8 mouse cellular contexts compared by ENCODE assay signal in genomic region chr12:99084144-99084543, GRCm38 (mm10).
A peak's percentile ranks its signal among the peaks of the same experiment; 100 is the strongest.
DNase-seq lines count a peak whose midpoint lies in the region; ATAC-seq and TF ChIP-seq lines count a peak whose summit lies in the region.

No protein-coding gene starts in this region.

- 0 out of 2 replicates have a peak overlapping the region, but pooled peaks have one; percentile 54 for H3K9ac ChIP-seq in heart, embryonic 13.5 days
- H3K9ac ChIP-seq in kidney, postnatal 0 days (ENCODE audit: low read depth, low read length) = no peak overlapping the region
- no peak overlapping the region for H3K9ac ChIP-seq in liver, embryonic 11.5 days (ENCODE audit: low read depth, low read length)
- H3K9ac ChIP-seq in stomach, embryonic 14.5 days (replicated peaks; ENCODE audit: low read depth, low read length) = no peak overlapping the region

- TF ChIP-seq POLR2A in bone marrow macrophage, adult 2 months (IDR thresholded peaks at IDR 0.05; ENCODE audit: borderline replicate concordance, low read depth, low read length) = no peak

- no peaks in the 10 kb centered on the region for H3K36me3 ChIP-seq in heart, embryonic 13.5 days
- H3K36me3 ChIP-seq in kidney, postnatal 0 days (ENCODE audit: insufficient read depth, low read length) = no peaks in the 10 kb centered on the region
- H3K36me3 ChIP-seq in liver, embryonic 11.5 days (ENCODE audit: control insufficient read depth, insufficient read depth, low read length) = no peaks in the 10 kb centered on the region
- no peaks in the 10 kb centered on the region for H3K36me3 ChIP-seq in stomach, embryonic 14.5 days (ENCODE audit: control insufficient read depth, insufficient read depth, low read length)

- peak; percentile 84 for DNase-seq in A20 (ENCODE audit: low read depth, low spot score)
- DNase-seq in kidney, postnatal 0 days (ENCODE audit: low spot score) = peak; percentile 91
- peak; percentile 71 for DNase-seq in liver, embryonic 11.5 days (ENCODE audit: low spot score)
- DNase-seq in natural killer cell, adult 2 months (ENCODE audit: low spot score in 2 of 2) = peak; percentile 46 to 80

- H3K9me3 ChIP-seq in heart, embryonic 13.5 days = no peaks in the 10 kb centered on the region
- no peaks in the 10 kb centered on the region for H3K9me3 ChIP-seq in kidney, postnatal 0 days (replicated peaks; ENCODE audit: low read length)
- no peaks in the 10 kb centered on the region for H3K9me3 ChIP-seq in liver, embryonic 11.5 days (ENCODE audit: control insufficient read depth, low read length)
- no peaks in the 10 kb centered on the region for H3K9me3 ChIP-seq in stomach, embryonic 14.5 days (ENCODE audit: control insufficient read depth, low read depth, low read length)

- peak; percentile 81 for ATAC-seq in erythroid progenitor cell, adult 5-6 weeks (replicated peaks; ENCODE audit: low FRiP score, poor library complexity, severe bottlenecking)
- ATAC-seq in heart, embryonic 13.5 days (ENCODE audit: extremely low read depth, insufficient number of reproducible peaks, low FRiP score, low TSS enrichment) = peak; percentile 32; the same call in 1 of the 2 replicates
- peak; percentile 80 for ATAC-seq in kidney, postnatal 0 days (replicated peaks; ENCODE audit: low FRiP score, low read depth)
- peak; percentile 81 for ATAC-seq in liver, embryonic 11.5 days (replicated peaks; ENCODE audit: low FRiP score)
- peak; percentile 90 for ATAC-seq in stomach, embryonic 14.5 days (ENCODE audit: insufficient number of reproducible peaks, insufficient read depth, low FRiP score, low read depth)

- H3K27ac ChIP-seq in bone marrow macrophage, adult 2 months (ENCODE audit: insufficient read depth, low read depth, low read length) = no peak overlapping the region
- no peak overlapping the region for H3K27ac ChIP-seq in heart, embryonic 13.5 days (replicated peaks)
- H3K27ac ChIP-seq in kidney, postnatal 0 days = no peak overlapping the region
- no peak overlapping the region for H3K27ac ChIP-seq in liver, embryonic 11.5 days (ENCODE audit: low read depth, low read length)
- no peak overlapping the region for H3K27ac ChIP-seq in stomach, embryonic 14.5 days (ENCODE audit: low read length)

- WGBS in heart, embryonic 13.5 days = 5% methylated on average over 18 of the region's 18 CpGs
- WGBS in kidney, postnatal 0 days = 4% methylated on average over 18 of the region's 18 CpGs
- 4% methylated on average over 18 of the region's 18 CpGs for WGBS in liver, embryonic 11.5 days
- WGBS in stomach, embryonic 14.5 days = 5% methylated on average over 18 of the region's 18 CpGs

- H3K27me3 ChIP-seq in heart, embryonic 13.5 days (replicated peaks) = peaks cover 30% of the 10 kb centered on the region
- peaks cover 8% of the 10 kb centered on the region; the same call in 1 of the 2 replicates for H3K27me3 ChIP-seq in kidney, postnatal 0 days (ENCODE audit: insufficient read depth, low read length)
- peaks cover 7% of the 10 kb centered on the region for H3K27me3 ChIP-seq in liver, embryonic 11.5 days (replicated peaks; ENCODE audit: control insufficient read depth, insufficient read depth, low read length)
- no peaks in the 10 kb centered on the region for H3K27me3 ChIP-seq in stomach, embryonic 14.5 days (ENCODE audit: control insufficient read depth, insufficient read depth, low read length)

- TF ChIP-seq CTCF in bone marrow macrophage, adult 2 months (IDR thresholded peaks at IDR 0.05; ENCODE audit: low read depth, low read length) = peak; percentile 84
- peak; percentile 99 for TF ChIP-seq CTCF in kidney, postnatal 0 days (IDR thresholded peaks at IDR 0.05; ENCODE audit: low read depth)

- H3K4me1 ChIP-seq in bone marrow macrophage, adult 2 months (ENCODE audit: control insufficient read depth, insufficient read depth, low read length) = no peaks in the 10 kb centered on the region
- no peaks in the 10 kb centered on the region for H3K4me1 ChIP-seq in heart, embryonic 13.5 days
- 0 out of 2 replicates have a peak, but pooled peaks cover 4% of the 10 kb centered on the region for H3K4me1 ChIP-seq in kidney, postnatal 0 days (replicated peaks; ENCODE audit: insufficient read depth, low read length)
- H3K4me1 ChIP-seq in liver, embryonic 11.5 days (replicated peaks; ENCODE audit: control insufficient read depth, insufficient read depth, low read length) = no peaks in the 10 kb centered on the region
- no peaks in the 10 kb centered on the region for H3K4me1 ChIP-seq in stomach, embryonic 14.5 days (ENCODE audit: control insufficient read depth, insufficient read depth, low read length)

- no peak overlapping the region for H3K4me3 ChIP-seq in bone marrow macrophage, adult 2 months (ENCODE audit: insufficient read depth, low read length)
- no peak overlapping the region for H3K4me3 ChIP-seq in heart, embryonic 13.5 days
- no peak overlapping the region for H3K4me3 ChIP-seq in kidney, postnatal 0 days (replicated peaks; ENCODE audit: low read depth, low read length)
- H3K4me3 ChIP-seq in liver, embryonic 11.5 days (ENCODE audit: low read depth, low read length) = no peak overlapping the region
- no peak overlapping the region for H3K4me3 ChIP-seq in stomach, embryonic 14.5 days (ENCODE audit: low read depth, low read length)

- H3K4me2 ChIP-seq in heart, embryonic 13.5 days = no peak overlapping the region
- H3K4me2 ChIP-seq in kidney, postnatal 0 days (ENCODE audit: low read length) = no peak overlapping the region
- no peak overlapping the region for H3K4me2 ChIP-seq in liver, embryonic 11.5 days
- H3K4me2 ChIP-seq in stomach, embryonic 14.5 days (replicated peaks; ENCODE audit: low read depth, low read length) = no peak overlapping the region

Comparison
In these comparisons a context has a peak if more than half of its experiments do, and no peak if none do; other contexts are left out.
1. ATAC-seq: peak in every context shown above with its lines; median percentile 90 in stomach, embryonic 14.5 days; 81 in erythroid progenitor cell, adult 5-6 weeks; 81 in liver, embryonic 11.5 days; 80 in kidney, postnatal 0 days; 32 in heart, embryonic 13.5 days.